Mouse (Mus musculus): ENCODE measurements around the gene Nars2. TPM values are rescaled to one million over a fixed set of nuclear protein-coding genes. Genes with fewer than 3 reads are reported as not detected.

Nars2 gene
- total and polyA plus RNA-seq, 3 experiments = 12.1 to 19.1 (median 14.6) TPM

DNA sequence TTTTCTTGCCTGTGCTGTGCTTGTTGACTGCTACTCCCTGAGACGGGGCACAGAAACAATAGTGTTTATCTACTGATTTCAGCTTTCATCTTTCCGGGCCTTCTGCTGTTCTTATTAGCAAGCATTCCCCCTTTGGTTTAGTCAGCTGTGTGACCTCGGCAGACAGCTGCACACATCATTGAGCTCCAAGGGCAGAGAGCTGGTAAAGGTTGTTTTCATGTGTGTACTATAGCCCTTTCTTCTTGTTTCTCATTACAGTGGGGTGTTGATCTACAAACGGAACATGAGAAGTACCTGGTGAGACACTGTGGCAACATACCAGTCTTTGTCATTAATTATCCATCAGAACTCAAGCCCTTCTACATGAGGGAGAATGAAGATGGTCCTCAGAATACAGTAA lies 88.3 kb downstream of the Nars2 start:
- Histone ChIP-seq H3K36me3 (replicated peaks in 1 of 2; ENCODE audit: control insufficient read depth in 1 of 2, insufficient read depth in 1 of 2, low read length in 1 of 2) (peaks cover 7 to 60% of the 10 kb centered on the region in 2 experiments), H3K4me1 (ENCODE audit: control insufficient read depth in 1 of 2, insufficient read depth in 2 of 2) (peaks cover 3 to 19% of the 10 kb centered on the region in 2 experiments; a peak in 3 of 4 replicates), H3K4me2 (ENCODE audit: insufficient read depth, low read depth, poor library complexity, severe bottlenecking) (no peak overlapping the region), H3K9ac (ENCODE audit: insufficient read depth, low read depth) (no peak overlapping the region), H3K9me3 (replicated peaks; ENCODE audit: low read length) (no peaks in the 10 kb centered on the region), H3K79me2 (replicated peaks; ENCODE audit: control insufficient read depth, extremely low read depth, insufficient read depth, poor library complexity, severe bottlenecking) (no peaks in the 10 kb centered on the region), H3K27me3 (replicated peaks) (no peaks in the 10 kb centered on the region), H3K4me3 (replicated peaks in 1 of 3; ENCODE audit: low read depth in 2 of 3, low read length in 2 of 3, poor library complexity in 1 of 3) (no peak overlapping the region), H3K27ac (ENCODE audit: insufficient read depth, low read depth) (no peak overlapping the region)
- in situ Hi-C loops (cut with MboI; ENCODE audit: low pct_ligation_motif_present, low pct_unique_long_range_greater_than_20kb, low sequenced_read_pairs) = no loop called here
- dilution Hi-C loops (cut with MboI; ENCODE audit: extremely low pct_ligation_motif_present, extremely low pct_unique_long_range_greater_than_20kb, low sequenced_read_pairs) = no loop called here
- TF ChIP-seq MEF2A (IDR thresholded peaks at IDR 0.05; ENCODE audit: borderline replicate concordance, low read depth, low read length) = no peak
- TF ChIP-seq CHD1 (IDR thresholded peaks at IDR 0.05; ENCODE audit: low read depth, low read length) = no peak
- TF ChIP-seq E2F4 (IDR thresholded peaks at IDR 0.05; ENCODE audit: insufficient replicate concordance, low read depth, low read length) = no peak
- no peak for TF ChIP-seq NELFE (IDR thresholded peaks at IDR 0.05; ENCODE audit: low read depth, low read length)
- TF ChIP-seq IRF4 (IDR thresholded peaks at IDR 0.05; ENCODE audit: low read depth, low read length) = no peak
- no peak for TF ChIP-seq USF1 (IDR thresholded peaks at IDR 0.05; ENCODE audit: low read depth, low read length)
- no peak for TF ChIP-seq POLR2AphosphoS2 (IDR thresholded peaks at IDR 0.05; ENCODE audit: low read depth, low read length)
- TF ChIP-seq BHLHE40 (IDR thresholded peaks at IDR 0.05; ENCODE audit: low read depth, low read length) = no peak
- no peak for TF ChIP-seq TBP (conservative IDR thresholded peaks at IDR 0.05; ENCODE audit: low read depth, low read length)
- TF ChIP-seq RCOR1 (conservative IDR thresholded peaks at IDR 0.05; ENCODE audit: low read depth, low read length) = no peak
- TF ChIP-seq JUN (IDR thresholded peaks at IDR 0.05; ENCODE audit: insufficient read depth, low read depth, low read length) = no peak
- no peak for DNase-seq (ENCODE audit: extremely low read depth)

DNA sequence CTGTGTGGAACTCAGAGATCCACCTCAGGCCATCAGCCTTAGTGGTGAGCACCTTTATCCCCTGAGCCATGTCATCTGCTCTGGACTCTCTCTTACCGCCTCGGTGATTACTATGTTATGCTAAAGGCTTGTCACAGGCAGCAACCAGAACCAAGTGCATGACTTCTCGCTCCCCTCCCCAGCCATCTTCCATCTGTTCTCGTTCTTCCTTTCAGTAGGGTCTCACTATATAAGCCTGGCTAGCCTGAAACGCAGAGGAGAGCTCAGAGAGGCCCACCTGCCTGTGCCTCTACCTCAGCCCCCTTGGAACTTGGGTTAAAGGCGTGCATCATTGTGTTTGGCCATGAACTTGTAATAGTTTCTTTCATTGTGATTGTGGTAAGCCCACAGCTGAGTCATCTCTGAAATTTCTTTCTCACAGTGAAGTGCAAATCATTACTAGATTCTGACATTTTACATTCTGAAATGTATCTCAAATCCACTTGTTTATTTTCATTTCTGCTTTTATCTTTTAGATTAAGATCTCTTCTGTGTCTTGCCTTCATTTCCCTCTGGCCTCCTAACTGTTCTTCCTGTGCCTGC lies 90.7 kb downstream of the Nars2 start:
- Histone ChIP-seq H3K27me3 (replicated peaks) (no peaks in the 10 kb centered on the region), H3K4me2 (ENCODE audit: insufficient read depth, low read depth, poor library complexity, severe bottlenecking) (no peak overlapping the region), H3K4me3 (replicated peaks in 1 of 3; ENCODE audit: low read depth in 2 of 3, low read length in 2 of 3, poor library complexity in 1 of 3) (no peak overlapping the region), H3K36me3 (replicated peaks in 1 of 2; ENCODE audit: control insufficient read depth in 1 of 2, insufficient read depth in 1 of 2, low read length in 1 of 2) (peaks cover 9 to 60% of the 10 kb centered on the region in 2 experiments), H3K79me2 (replicated peaks; ENCODE audit: control insufficient read depth, extremely low read depth, insufficient read depth, poor library complexity, severe bottlenecking) (no peaks in the 10 kb centered on the region), H3K9me3 (replicated peaks; ENCODE audit: low read length) (no peaks in the 10 kb centered on the region), H3K9ac (ENCODE audit: insufficient read depth, low read depth) (no peak overlapping the region), H3K27ac (ENCODE audit: insufficient read depth, low read depth) (no peak overlapping the region), H3K4me1 (ENCODE audit: control insufficient read depth in 1 of 2, insufficient read depth in 2 of 2) (peaks cover 3 to 13% of the 10 kb centered on the region in 2 experiments; a peak in 3 of 4 replicates)
- DNase-seq (ENCODE audit: extremely low read depth) = peak; percentile 30
- dilution Hi-C loops (cut with MboI; ENCODE audit: extremely low pct_ligation_motif_present, extremely low pct_unique_long_range_greater_than_20kb, low sequenced_read_pairs) = no loop called here
- TF ChIP-seq IRF4 (IDR thresholded peaks at IDR 0.05; ENCODE audit: low read depth, low read length) (peak; percentile 26; the same call in 1 of the 2 replicates), EP300 (IDR thresholded peaks at IDR 0.05; ENCODE audit: low read length) (peak; percentile 62), UBTF (IDR thresholded peaks at IDR 0.05; ENCODE audit: low read depth, low read length) (no peak)
- in situ Hi-C loops (cut with MboI; ENCODE audit: low pct_ligation_motif_present, low pct_unique_long_range_greater_than_20kb, low sequenced_read_pairs) = no loop called here

Measured in CH12.LX (cell line).